Mouse (Mus musculus): ENCODE results near the gene Wdfy4. TPM values are rescaled to one million over a fixed set of nuclear protein-coding genes. Genes with fewer than 3 reads are reported as not detected.

The Wdfy4 gene
- polyA plus RNA-seq (2017; shearing (Covaris generic)), result under 1 TPM in 2 of 3 experiments, not detected in 1; 0.18 to 0.43 TPM

DNA sequence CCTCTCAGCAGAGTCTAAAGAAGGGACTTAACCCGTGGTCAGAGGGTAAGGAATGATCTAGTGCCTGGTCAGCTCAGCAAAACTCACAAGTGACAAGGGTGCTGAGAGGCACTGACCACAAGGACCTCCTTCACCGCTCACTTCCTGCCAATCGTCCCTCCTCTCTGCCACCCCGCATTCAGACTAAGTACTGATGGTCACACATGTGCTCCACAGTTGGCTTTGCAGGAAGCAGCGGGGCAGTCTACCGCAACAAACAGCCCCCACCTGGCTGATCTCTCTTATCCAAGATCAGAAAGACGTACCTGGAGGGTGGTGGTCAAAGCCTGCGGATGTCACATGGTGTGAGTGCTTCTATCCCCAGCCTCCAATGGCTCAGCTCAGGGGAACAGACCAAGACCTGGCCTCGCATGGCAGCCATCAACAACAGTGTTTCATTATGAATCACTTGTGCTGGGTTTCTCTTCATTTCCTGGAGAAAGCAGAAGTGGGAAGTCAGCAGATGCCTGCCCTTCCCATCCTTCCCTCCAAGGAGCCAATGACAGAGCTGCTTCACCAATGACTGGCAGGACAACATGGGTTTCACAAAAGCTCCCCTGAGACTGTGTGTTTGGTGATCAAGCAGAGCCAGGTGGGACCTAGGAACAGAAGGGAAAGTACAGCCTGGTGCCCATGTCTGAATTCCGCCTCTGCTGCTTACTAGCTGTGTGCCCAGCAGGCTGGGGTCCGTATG is at the start of gene Wdfy4:
TSS of gene Wdfy4 (minus strand) at position 441 of the 733 bp plus-strand sequence.
- no peak for ATAC-seq

DNA sequence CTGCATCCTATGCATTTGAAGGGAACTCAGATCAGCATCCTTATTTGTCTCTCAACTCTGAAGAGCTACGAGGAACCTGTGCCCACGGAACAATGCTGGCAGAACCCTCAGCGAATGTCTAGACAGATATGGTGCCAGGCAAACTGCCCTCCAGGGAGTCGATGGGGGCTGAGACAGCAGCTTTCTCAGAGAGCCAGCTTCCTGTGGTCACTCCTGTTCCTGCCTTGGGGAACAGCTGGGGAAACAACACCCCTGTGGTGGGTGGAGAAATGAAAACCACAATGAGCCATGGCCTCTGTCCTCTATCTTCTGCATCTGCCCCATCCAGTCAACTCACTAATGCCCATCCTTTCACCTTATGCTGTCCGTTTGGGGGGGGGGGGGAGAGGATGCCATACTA is 46.7 kb upstream of the Wdfy4 start:
- ATAC-seq, result no peak

DNA sequence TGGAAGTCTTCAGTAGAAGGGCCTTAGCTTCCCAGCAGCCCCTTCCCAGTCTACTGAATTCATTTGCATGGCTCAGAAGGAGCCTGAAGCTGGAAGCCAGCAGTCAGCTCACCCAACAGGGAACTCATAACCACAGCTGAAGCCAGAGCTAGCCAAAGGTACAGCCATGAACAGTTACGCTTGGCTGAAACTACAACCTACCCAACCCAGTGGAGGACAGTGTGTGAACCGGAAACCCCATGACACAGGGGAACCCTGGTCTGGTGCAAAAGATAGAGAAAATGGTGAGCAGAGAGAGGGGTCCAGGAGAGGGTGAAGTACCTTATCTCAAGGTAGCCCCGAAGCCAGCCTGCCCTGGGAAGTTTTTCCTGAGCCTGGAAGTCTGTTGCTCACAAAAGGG is 46.0 kb upstream of the Wdfy4 start:
- no peak for ATAC-seq

DNA sequence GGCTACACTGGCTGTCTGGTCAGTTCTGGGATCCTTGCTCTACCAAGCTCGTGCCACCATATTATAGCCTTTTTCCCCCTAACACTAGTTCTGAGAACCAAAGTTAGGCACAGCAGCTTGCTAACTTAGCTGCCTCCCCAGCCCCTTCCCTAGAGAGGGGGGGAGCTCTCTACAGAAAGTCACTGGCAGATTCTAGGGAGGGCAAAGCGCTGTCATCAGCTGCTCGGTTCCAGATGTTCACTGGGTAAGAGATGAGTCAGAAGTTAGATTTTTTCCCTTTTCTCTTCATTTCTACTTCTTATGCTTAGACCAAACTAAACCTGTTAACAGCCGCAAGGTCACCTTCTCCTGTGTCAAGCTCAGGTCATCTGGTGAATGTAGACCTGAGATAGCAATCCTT is 45.4 kb upstream of the Wdfy4 start:
- no peak for ATAC-seq

DNA sequence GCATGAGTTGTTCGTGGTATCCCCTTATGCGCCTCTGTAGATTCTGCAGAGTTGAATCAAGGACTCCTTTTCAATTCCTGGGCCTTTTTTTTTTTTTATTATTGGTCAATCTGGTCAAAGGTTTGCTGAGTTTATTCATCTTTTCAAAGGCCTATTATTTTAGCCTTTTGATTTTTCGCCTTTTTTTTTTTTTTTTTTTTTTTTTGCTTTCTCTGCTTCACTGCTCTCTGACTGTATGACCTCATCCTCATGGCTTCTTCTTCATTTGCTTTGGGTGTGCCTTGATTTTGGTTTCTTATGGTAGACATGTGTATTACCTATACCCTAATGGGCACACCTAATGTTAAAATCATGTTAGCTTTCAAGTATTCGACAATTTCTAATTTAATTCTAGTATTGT is 39.9 kb upstream of the Wdfy4 start:
- ATAC-seq, result no peak

DNA sequence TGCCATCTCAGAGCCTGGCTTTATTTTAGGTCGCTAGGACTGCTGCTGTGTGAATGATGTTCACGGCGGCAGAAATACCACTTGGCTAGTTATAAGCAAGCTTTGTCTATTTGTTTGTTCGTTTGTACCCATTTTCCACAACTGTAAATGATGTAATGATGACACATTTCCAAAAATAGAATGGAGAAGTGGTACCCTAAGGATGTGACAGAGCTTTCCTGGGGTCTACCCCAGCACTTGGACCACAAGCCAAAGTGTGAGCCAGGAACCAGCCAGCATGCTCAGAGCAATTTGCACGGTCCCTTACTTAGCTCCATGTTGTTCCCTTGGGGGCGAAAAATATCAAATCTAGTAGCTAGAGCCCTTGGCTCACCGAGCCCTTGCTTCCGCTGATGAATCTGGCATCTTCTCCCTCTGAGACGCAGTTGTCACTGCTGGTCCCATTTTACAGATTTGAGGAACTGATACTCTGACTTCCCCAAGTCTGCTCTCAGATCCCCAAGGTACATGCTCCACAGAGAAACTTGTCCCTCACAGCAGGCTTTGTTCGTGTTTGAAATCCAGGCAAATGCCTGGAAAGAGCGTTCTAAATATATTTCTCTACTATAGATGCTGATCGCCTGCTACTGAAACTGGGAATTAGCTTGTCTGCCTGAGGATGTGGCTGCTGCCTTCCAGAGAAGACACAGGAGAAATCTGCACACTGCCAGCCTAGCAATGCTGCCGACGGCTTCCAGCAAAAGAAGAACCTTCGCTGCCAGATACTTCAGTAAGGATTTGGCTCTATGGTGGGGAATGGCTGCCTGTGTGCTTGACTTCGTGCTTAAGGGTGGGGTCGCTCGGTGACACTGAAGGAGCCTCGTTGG is 31.3 kb upstream of the Wdfy4 start:
- no peak for ATAC-seq

DNA sequence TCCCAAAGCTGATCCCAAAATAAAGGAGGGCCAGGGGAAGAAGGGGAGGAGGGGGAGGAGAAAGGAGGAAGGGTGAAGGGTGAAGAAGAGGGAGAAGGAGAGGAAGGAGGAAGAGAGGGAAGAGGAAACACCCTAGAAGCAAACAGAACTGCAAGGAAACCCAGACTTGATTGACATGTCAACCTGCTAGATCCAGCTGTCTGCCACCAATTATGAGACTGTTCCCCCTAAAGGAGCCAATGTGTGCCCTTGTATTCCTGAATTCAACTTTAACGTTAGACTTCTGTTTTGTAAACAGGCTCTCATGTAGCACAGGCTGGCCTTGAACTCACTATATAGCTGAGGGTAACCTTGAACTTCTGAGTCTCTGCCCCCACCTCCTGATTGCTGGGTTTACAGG is 29.9 kb upstream of the Wdfy4 start:
- ATAC-seq, result no peak

DNA sequence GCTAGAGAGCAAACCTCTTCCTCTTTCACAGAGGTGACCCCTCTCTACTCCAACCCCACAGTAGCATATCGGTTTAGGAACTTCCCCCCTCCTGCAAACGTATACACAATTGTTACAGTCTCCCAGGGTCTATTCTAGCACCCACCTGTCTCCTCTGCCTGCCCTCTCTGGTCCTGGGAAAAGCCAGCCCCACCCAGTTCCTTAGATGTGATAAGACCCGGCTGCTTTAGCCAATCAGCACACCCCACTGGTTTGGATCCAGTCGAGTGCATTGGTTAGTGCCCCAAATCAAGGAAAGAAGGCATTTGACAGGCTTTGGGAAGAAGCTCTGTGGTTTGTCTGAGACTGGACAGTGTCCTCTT is 29.4 kb upstream of the Wdfy4 start:
- ATAC-seq, result no peak

DNA sequence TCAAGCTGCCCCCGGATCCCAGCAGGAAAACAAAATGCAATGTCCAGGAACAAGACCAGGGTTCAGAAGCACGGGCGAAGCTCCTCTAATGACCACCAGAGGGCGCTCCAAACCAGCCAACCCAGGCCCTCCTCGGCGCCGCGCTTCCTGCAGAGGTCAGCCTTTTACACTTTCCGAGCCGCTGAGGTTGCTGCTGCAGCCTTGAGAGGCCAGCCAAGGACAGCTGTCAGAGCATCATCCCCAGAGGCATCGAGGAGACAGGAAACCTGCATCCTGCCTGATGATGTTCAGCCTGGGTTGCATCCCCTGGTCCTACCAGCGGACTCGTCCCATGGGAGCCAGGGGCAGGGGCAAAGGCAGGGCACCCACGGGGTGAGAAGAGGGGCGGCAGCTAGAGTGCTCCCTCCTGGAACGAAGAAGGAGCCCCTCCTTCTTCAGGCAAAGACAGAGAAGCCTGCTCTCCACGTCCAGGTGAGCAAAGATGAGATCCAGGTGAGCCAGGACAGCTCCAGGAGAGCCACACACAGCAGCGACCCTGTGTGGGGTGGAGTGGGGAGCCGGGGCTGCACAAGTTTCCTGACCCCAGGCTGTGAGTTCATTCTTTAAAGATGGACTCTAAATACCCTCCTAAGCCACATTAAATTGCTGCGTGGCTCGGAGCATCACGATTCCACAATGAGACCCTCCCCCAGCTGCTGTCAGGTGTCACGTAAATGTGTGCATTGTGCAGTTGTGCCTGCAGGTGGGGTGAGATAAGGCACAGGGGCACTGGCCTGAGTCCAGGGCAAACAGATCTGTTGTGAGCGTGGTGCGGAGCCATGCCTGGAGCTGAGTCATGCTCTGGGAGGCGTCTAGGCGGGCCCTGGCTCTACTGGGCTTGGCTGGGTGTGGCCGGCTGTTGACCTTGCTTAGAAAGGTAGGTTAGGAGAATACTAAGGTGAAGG is 28.8 kb upstream of the Wdfy4 start, which contains the start of gene Arhgap22:
TSS of gene Arhgap22 (plus strand) at position 204 of the 944 bp plus-strand sequence.
- peak; percentile 48 for ATAC-seq

DNA sequence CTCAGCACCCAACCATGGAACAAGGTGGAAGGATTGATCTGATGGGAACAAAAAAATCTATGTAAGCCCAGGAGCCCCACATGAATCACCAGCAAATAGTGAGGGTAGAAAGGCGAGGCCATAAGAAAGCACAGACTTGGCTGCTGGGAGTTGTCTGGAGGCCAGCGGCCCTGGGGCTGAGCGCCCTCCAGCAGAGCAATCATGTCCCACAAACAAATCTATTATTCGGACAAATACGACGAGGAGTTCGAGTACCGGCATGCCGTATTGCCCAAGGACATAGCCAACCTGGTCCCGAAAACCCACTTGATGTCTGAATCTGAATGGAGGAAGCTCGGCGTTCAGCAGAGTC is 27.6 kb upstream of the Wdfy4 start:
- ATAC-seq, result no peak

DNA sequence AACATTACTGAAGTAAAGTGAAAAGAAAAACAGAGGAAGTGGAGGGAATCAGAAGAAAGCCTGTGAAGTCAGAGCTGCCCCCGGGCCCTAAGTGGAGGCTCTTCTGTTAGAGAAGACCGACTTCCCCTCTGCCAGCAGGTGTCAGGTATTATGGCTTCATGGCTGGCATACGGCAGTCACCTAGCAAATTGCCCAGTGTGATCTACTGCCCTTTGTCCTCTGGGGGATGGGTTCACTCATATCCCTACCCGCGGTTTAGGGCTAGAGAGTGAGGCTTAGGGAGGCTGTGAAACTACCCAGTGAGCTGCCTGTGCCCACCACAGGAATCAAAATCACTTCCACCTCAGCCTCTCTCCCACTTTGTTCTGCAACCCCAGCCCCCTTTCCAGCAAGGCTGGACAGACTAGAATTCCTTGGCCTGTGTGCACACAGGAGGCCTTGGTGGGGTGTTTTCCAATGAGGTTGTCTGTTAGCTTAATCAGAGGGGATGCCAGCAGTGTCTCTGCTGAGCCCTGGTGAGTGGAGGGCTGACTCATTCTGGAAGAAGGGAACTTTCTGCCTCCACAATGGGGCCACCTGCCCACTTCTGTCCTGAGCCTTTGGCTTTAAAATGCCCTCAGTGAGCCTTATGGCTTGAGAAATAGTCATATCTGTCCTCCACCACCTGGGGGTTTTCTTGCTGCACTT is 27.1 kb upstream of the Wdfy4 start:
- ATAC-seq, result no peak

DNA sequence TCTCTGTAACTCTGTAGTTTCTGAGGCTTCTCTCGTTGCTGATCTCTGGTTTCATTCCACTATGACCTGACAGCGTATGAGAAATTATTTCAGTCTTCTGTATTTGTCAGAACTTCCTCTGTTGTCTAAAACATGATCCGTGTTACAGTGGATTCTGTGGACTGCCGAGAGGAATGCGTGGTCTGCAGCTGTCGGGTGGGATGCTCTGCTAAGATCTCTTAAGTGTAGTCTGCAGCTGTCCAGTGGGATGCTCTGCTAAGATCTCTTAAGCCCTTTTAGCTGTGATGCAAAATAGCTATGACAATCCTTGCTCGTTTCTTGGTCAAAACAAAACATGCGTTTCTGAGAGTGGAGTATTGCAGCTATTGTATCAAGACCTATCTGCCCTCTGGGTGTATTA is 25.5 kb upstream of the Wdfy4 start:
- ATAC-seq, result no peak

DNA sequence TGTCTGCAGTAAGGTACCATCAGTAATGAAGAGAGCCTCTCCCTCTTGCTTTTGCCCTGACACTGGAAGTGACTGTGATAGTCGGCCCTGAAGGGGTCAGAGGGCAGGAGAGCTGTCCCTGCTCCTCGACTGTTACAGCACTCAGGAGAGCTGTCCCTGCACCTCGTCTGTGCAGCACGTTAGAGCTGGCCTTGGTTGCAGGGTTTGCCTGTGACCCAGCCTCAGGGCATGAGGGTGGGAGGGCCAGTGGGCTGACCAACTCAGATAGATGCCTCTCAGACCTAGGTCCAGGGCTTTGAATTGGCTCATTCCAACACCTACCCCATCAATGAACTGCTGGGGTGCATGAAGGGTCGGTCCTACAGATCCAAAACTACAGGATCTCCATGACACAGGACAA is 23.0 kb upstream of the Wdfy4 start:
- no peak for ATAC-seq

DNA sequence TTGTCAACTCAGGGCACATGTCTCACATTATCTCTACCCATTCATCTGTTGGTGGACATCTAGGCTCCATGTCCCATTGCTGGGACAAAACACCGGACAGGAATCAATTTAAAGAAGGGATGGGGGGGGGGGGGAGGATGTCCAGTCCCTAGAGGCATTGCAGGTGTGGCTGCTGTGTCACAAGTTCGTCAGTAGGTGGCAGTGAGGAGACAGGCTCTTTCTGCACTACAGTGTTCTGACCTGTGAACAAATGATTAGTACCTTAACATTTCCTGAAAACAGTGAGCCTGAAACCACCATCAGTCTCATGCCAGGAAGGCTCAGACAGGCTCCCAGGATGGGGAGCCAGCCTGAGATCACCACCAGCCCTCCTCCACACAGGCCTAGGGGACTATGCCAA is 21.7 kb upstream of the Wdfy4 start:
- ATAC-seq, result no peak

DNA sequence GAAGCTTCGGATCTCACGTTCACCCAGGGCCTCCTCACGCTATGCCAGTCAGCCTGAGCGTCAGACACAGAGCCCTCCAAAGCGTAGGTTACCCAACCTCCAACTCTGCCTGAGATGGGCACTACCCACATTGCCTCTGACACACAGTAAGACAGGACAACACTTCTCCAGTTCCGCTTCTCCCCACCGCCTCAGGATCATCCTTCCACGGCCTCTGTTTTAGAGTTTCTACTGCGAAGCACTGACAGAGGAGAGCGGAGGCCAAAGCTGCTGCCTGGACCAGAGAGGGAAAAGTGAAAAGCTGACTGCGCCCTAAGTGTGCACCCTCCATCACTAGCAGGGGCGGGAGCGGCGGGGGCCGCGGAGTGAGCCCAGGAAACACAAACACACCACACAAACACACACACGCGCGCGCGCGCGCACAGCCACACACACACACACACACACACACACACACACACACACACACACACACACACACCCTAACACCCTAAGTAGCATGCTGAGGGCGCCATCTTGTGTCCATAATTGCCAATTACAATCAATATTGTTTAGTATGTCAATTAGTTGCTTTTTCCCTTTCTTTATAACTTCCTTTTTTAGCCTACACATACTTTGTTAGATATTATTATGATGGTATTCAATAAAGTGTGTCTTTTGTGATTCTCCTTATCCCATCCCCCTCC is 20.1 kb upstream of the Wdfy4 start:
- ATAC-seq, result no peak

DNA sequence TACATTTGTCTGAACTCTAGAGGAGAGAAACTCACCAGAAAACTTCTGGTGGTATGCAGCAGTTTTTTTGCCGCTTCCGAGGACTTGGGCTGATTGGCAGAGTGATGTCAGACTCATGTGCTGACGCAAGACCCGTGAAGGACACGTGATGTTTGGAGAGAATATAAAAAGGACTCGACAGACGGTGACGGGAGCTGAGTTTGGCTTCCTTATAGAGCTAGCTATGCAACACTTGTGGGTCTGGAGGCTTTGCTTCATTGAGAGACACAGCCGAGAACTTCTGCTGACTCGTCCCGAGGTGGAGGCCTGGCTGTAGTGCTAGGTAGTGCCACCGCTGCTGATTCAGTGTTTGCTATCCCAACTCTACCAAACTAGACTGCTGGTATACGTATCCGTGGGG is 18.5 kb upstream of the Wdfy4 start:
- no peak for ATAC-seq

DNA sequence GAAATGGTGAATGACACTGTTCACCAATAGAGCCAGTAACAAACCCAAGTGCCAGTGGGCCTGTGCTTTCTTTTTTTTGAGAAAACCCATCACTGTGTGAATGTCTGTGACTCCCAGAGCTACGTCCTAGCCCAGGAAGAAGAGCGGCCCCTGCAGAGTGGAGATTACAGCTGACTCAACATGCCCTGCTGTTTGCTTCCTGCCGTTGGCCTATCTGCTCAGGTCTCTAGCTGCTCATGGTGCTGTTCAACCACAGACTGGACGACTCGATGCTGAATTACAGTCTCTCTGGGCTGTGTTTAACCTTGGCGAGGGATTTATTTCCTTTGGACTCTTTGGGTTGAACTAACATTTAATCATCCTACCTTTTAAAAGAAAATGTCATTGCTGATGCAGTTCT is 17.6 kb upstream of the Wdfy4 start:
- no peak for ATAC-seq

DNA sequence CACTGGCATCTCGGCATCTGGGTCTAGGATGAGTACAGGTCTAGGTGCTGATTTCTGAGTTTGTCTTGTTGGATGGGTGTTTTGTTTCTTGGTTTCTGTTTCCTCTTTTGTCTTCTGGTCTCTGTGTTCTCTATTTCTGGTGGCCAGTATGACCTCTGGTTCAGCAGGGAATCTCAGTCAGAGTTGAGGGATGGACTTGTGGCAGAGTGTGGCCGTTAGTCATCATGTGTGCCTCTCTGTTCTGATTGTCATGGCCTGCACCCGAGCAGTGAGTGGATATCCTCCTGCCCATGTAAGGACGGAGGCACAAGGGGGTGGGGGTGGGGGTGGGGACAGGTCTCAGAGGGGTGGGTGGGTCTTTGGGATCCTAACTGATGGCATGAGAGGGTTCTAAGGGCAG is 16.9 kb upstream of the Wdfy4 start:
- ATAC-seq, result no peak

DNA sequence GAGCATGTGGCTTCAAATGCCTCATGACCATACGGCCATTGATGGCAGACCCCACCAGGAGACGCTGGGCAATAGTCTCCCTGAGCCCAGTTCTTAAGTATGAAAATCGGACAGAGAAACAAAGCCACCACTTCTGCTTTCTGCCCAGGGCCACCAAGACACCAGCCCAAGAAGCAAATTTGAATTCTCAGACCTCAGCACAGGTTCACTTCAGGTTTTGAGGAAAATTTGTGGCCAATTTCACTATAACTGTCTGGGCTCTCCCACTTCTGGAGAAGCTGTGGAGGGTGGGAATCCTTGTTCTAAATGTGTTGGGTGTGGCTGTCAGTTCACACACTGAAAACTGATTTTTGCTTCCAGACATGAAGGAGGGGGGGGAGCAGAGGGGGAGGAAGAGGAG is 8.9 kb upstream of the Wdfy4 start:
- ATAC-seq, result no peak

DNA sequence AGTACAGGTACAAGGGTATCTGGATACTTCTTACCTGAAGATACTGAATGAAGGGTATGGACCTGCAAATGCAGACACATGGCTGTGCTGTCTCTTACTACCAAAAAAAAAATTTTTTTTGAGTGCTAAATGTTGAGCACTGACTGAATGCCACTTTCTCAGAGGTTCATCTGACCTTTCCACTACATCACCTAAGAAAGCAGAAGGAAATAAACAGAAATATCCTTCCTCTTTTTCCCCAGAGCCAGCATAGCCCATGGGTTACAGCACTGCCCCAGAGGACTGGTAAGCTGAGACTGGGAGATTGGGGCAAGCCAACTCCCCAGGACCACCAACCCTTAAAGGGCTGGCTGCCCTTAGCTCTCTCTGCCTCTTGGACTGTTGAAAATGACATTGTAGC is 8.5 kb upstream of the Wdfy4 start:
- no peak for ATAC-seq

DNA sequence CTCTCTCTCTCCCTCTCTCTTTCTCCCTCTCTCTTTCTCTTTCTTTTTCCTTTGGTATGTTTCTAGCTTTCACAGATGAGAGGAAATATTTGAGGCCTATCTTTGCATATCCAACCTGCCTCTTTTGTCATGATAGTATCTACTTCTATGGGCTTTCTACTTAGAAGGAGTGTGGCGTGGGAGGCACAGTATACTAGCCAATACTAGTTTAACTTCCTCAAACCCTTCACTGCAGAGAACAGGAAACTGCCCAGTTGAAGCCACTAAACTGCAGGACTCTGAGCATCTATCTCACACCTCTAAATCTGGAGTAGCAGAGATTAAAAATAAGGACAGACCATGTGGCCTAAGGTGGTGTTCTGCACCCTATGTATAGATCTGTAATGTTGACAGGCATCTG is 5.3 kb upstream of the Wdfy4 start:
- ATAC-seq, result no peak
